Mouse (Mus musculus): ENCODE measurements around the gene Lexm. TPM values are rescaled to one million over a fixed set of nuclear protein-coding genes. Genes with fewer than 3 reads are reported as not detected.

Gene Lexm
- polyA plus RNA-seq, 1 experiment from 2014 or later = 0.23 TPM

DNA sequence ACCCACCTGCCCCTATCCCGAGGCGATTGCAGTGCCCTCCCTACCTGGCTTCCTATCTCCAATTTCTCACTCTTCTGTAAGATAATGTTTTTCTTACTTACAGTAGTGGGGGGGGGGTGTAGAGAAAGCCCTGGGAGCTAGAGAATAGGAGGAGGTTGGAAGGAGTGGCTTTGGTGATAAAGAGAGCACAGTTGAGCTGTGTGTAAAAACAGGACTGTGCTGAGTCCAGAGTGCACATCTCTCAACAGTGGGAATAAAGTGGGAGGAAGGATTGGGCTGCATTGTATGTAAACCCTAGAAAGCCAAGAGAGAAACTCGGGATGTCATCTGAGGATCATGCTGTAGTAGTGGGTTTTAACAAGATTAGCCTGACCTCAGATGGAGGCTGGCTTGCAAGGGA lies 68.9 kb downstream of the Lexm start:
- Histone ChIP-seq H3K27ac (no peak overlapping the region), H3K4me3 (no peak overlapping the region), H3K4me2 (replicated peaks) (no peak overlapping the region), H3K36me3 (no peaks in the 10 kb centered on the region), H3K9ac (no peak overlapping the region), H3K27me3 (replicated peaks) (no peaks in the 10 kb centered on the region), H3K9me3 (no peaks in the 10 kb centered on the region), H3K4me1 (no peaks in the 10 kb centered on the region; the same call in 1 of the 2 replicates)
- no peak for ATAC-seq (ENCODE audit: low FRiP score, low read depth)
- WGBS = 79% methylated on average over 3 of the region's 3 CpGs

DNA sequence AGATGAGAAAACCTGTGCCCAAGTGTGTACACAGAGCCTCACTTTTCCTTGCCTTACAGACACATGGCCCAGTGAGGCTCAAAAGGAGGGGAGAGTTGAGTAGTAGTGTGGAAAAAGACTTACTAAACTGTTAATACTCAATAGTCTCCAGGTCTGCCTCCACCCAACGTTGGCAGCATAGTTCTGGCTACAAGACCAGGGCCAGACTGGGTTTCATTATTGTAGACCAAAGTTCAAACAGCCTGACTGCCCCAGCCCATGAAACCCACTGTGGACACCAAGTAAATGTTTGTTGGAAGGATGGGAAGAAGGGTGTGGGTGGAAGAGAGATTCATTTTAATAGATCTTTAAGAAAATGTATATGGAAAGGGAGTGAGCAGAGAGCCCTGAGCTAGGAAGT lies 70.1 kb downstream of the Lexm start:
- 80% methylated on average over 1 of the region's 1 CpGs for WGBS
- no peak overlapping the region for H3K4me2 ChIP-seq (replicated peaks)
- H3K9ac ChIP-seq = no peak overlapping the region
- H3K27me3 ChIP-seq (replicated peaks) = no peaks in the 10 kb centered on the region
- H3K36me3 ChIP-seq = no peaks in the 10 kb centered on the region
- H3K4me1 ChIP-seq = no peaks in the 10 kb centered on the region; the same call in 1 of the 2 replicates
- H3K9me3 ChIP-seq = no peaks in the 10 kb centered on the region
- H3K4me3 ChIP-seq = no peak overlapping the region
- ATAC-seq (ENCODE audit: low FRiP score, low read depth) = no peak
- H3K27ac ChIP-seq = no peak overlapping the region

DNA sequence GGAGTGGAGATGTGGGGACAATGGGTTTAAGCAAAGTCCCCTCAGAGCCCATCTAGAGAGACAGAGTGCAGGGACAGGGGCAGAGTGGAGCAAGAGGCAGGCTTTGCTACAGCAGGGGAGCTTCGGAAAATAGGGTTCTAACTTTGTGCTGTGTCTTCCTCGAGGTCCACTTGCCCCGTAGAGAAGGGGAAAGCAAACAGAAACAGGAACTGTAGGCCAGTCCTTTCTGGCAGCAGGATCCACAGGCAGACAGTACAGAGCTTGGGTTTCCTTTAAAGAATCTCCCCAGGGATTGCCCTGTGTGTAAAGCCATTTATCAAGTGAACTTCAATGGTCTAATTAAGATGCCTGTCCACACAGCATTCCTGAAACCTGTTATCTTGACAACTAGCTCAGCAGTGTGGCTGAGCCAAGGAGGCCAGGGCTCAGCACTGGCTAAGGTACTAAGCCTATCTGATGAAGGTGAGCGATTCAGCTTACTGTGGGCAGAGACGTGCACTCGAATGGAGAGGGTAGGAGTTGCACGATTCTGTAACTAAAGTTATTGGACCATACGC lies 71.1 kb downstream of the Lexm start:
- Histone ChIP-seq H3K27me3 (replicated peaks) (no peaks in the 10 kb centered on the region), H3K4me2 (replicated peaks) (no peak overlapping the region), H3K9ac (no peak overlapping the region), H3K4me3 (no peak overlapping the region), H3K9me3 (no peaks in the 10 kb centered on the region), H3K4me1 (no peaks in the 10 kb centered on the region; the same call in 1 of the 2 replicates), H3K27ac (no peak overlapping the region), H3K36me3 (no peaks in the 10 kb centered on the region)
- peak; percentile 25; the same call in 1 of the 2 replicates for ATAC-seq (ENCODE audit: low FRiP score, low read depth)
- 61% methylated on average over 8 of the region's 8 CpGs for WGBS

DNA sequence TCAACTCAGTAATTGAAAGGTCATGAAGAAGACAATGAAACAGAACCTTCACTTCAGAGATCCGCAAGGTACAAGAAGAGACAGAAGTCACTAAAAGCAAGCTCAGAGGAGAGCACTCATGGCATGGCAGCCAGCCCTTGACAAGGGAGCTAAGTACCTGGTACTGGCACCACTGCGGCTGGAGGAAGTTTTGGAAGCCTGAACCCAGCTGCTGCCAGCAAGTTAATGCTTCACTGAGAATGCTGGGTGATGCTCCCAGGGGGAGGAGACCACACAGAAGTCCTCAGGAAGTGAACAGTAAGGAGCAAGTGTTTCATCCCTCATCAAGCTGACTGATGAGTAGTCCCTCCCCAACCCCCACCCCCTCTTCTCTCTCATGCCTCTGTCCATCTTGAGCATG lies 74.8 kb downstream of the Lexm start:
- WGBS = 90% methylated on average over 2 of the region's 2 CpGs

DNA sequence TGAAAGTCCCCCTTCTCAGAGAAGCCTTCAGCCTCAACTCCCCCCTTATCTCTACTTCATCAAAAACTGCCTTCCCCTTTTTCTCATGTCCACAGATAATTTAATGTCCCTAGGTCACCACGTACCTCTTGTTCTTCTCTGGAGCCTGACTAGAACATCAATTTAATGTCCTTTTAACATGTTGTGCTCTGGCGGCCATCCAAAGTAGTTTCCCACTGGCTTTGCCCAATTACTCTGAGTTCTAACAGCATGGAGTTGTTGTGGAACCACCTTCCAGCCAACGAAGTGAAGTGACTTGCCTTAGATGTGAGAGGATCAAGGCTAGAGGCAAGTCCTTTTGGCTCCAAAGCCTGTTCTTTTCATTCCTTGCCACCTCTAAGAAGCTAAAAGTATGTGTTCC lies 75.5 kb downstream of the Lexm start:
- H3K36me3 ChIP-seq = no peaks in the 10 kb centered on the region
- no peak for ATAC-seq (ENCODE audit: low FRiP score, low read depth)
- H3K27me3 ChIP-seq (replicated peaks) = no peaks in the 10 kb centered on the region
- WGBS = 58% methylated on average over 3 of the region's 3 CpGs
- H3K27ac ChIP-seq = no peak overlapping the region
- no peak overlapping the region for H3K4me3 ChIP-seq
- H3K9me3 ChIP-seq = no peaks in the 10 kb centered on the region
- no peak overlapping the region for H3K4me2 ChIP-seq (replicated peaks)
- no peaks in the 10 kb centered on the region; the same call in 1 of the 2 replicates for H3K4me1 ChIP-seq
- no peak overlapping the region for H3K9ac ChIP-seq

More for the DNA sequence above, 74.8 kb downstream of the Lexm start:
- H3K4me1 ChIP-seq = no peaks in the 10 kb centered on the region; the same call in 1 of the 2 replicates
- H3K36me3 ChIP-seq = no peaks in the 10 kb centered on the region
- no peaks in the 10 kb centered on the region for H3K27me3 ChIP-seq (replicated peaks)
- H3K4me2 ChIP-seq (replicated peaks) = no peak overlapping the region
- no peak overlapping the region for H3K27ac ChIP-seq
- H3K9me3 ChIP-seq = no peaks in the 10 kb centered on the region
- ATAC-seq (ENCODE audit: low FRiP score, low read depth) = no peak
- H3K9ac ChIP-seq = no peak overlapping the region
- H3K4me3 ChIP-seq = no peak overlapping the region

Other genes starting within 250 kb of the Lexm start
- gene Pcsk9, start 152.9 kb downstream of the Lexm start, polyA plus RNA-seq (2016; fragmentation: Nextera tagmentation; extraction: Ambion mirVana) = 1.2 and 1.6 TPM in 2 replicates
- gene Bsnd, start 125.0 kb downstream of the Lexm start, polyA plus RNA-seq (2016; fragmentation: Nextera tagmentation; extraction: Ambion mirVana) = not detected in 2 replicates
- 5.3 and 6.2 TPM in 2 replicates for gene Dhcr24, start 56.2 kb downstream of the Lexm start, polyA plus RNA-seq (2016; fragmentation: Nextera tagmentation; extraction: Ambion mirVana)
- 1.1 and 1.8 TPM in 2 replicates for gene Ttc22, start 5.2 kb upstream of the Lexm start, polyA plus RNA-seq (2016; fragmentation: Nextera tagmentation; extraction: Ambion mirVana)
- gene Pars2, start 33.8 kb upstream of the Lexm start, polyA plus RNA-seq (2016; fragmentation: Nextera tagmentation; extraction: Ambion mirVana) = 10.1 and 11.8 TPM in 2 replicates
- 98.2 and 106 TPM in 2 replicates for gene Ttc4, start 61.7 kb upstream of the Lexm start, polyA plus RNA-seq (2016; fragmentation: Nextera tagmentation; extraction: Ambion mirVana)
- gene Mroh7, start 113.7 kb upstream of the Lexm start, polyA plus RNA-seq (2016; fragmentation: Nextera tagmentation; extraction: Ambion mirVana) = 0.27 and 0.34 TPM in 2 replicates
- not detected in 2 replicates for gene Fam151a, start 116.6 kb upstream of the Lexm start, polyA plus RNA-seq (2016; fragmentation: Nextera tagmentation; extraction: Ambion mirVana)
- gene Acot11, start 187.8 kb upstream of the Lexm start, polyA plus RNA-seq (2016; fragmentation: Nextera tagmentation; extraction: Ambion mirVana) = 1.5 TPM in 2 replicates

Measured in neural tube, embryonic 12.5 days (tissue).